In genomic region chr4:117370354-117370753, GRCm38 (mm10) we compare ENCODE assay signal across 15 mouse cellular contexts.
"Had no signal": no experiment of that assay in that cellular context is flagged by ENCODE, and none has a peak within 500 bp of the region (broad histone marks: within the 10 kb centered on the region; RNA-seq: fewer than 3 reads in every experiment).

No protein-coding gene starts in this region.

- H3K27ac ChIP-seq: kidney, postnatal 0 days; layer of hippocampus, adult 2 months; liver, embryonic 12.5 days; midbrain, embryonic 12.5 days had no signal

- H3K9me3 ChIP-seq: liver, embryonic 12.5 days; midbrain, embryonic 12.5 days had no signal

- ATAC-seq: intestine, postnatal 0 days; liver, embryonic 12.5 days had no signal

- H3K4me2 ChIP-seq: liver, embryonic 12.5 days; lung, embryonic 14.5 days; midbrain, embryonic 12.5 days had no signal

- DNase-seq: kidney, adult 9 months; kidney, postnatal 36 days; left cerebral cortex, postnatal 4 days; lung, embryonic 14.5 days; lung, postnatal 10 days; lung, postnatal 4 days; right cerebral cortex, adult 18-20 months; right cerebral cortex, postnatal 25 days; thymus, adult 18-20 months; thymus, postnatal 14 days had no signal

- H3K9ac ChIP-seq: liver, embryonic 12.5 days; lung, embryonic 14.5 days; midbrain, embryonic 12.5 days had no signal

- H3K4me3 ChIP-seq: layer of hippocampus, adult 2 months; liver, embryonic 12.5 days; midbrain, embryonic 12.5 days had no signal

- H3K36me3 ChIP-seq: liver, embryonic 12.5 days; midbrain, embryonic 12.5 days had no signal
